Mouse (Mus musculus): ENCODE data around the gene Slc39a3. TPM values are rescaled to one million over a fixed set of nuclear protein-coding genes. Genes with fewer than 3 reads are reported as not detected.

Gene Slc39a3
- total RNA-seq (2021) (10 to 100 TPM; 13.9 to 14.4 TPM), polyA plus RNA-seq (2012; rRNA removed) (20.5 and 21.9 TPM in 2 replicates)
- long read RNA-seq, transcript Slc39a3-201 (4 exons, 3,680 nt): minor isoform, 5 of 31 reads
- long read RNA-seq, transcript Slc39a3-202 (4 exons, 3,796 nt): major isoform, 17 of 31 reads
- long read RNA-seq, partial matches to known transcripts: 0 of 31 reads
- long read RNA-seq, other reads (novel, unspliced or antisense): 9 of 31 reads

GRCm38 (mm10) chr10:81036988-81037580 is at the start of gene Slc39a3:
TSS of gene Slc39a3 (minus strand) at chr10:81037426.
- peak; percentile 82 for TF ChIP-seq EP300 (IDR thresholded peaks at IDR 0.05; ENCODE audit: insufficient read depth, low read depth, low read length)
- peak; percentile 70 for TF ChIP-seq POLR2A (IDR thresholded peaks at IDR 0.05; ENCODE audit: insufficient read depth, low read depth, low read length)
- peak; percentile 14; the same call in 1 of the 2 replicates for TF ChIP-seq CTCF (IDR thresholded peaks at IDR 0.05)
- peaks cover 1% of the 10 kb centered on the region; the same call in 1 of the 2 replicates for H3K4me1 ChIP-seq (ENCODE audit: control insufficient read depth, insufficient read depth, low read length)
- peak within 1 kb of the TSS; percentile 95 for H3K9ac ChIP-seq (ENCODE audit: low read depth, low read length)
- H3K27ac ChIP-seq: peak within 1 kb of the TSS; percentile 87
- no peaks in the 10 kb centered on the region for H3K36me3 ChIP-seq (ENCODE audit: control insufficient read depth, insufficient read depth, low read length)
- no peaks in the 10 kb centered on the region for H3K27me3 ChIP-seq (ENCODE audit: control insufficient read depth, insufficient read depth, low read length)
- peak; percentile 98 to 100 for DNase-seq
- H3K4me3 ChIP-seq: peak within 1 kb of the TSS; percentile 100
- intact Hi-C loops (cut with DNase I): no loop called here
- WGBS: under 1% methylated on average over 35 of the region's 35 CpGs
- peaks cover 3% of the 10 kb centered on the region for H3K79me2 ChIP-seq (replicated peaks; ENCODE audit: control insufficient read depth, insufficient read depth, low read length)

- Histone ChIP-seq H3K4me3 (no peak overlapping the region), H3K27me3 (ENCODE audit: control insufficient read depth, insufficient read depth, low read length) (no peaks in the 10 kb centered on the region), H3K36me3 (ENCODE audit: control insufficient read depth, insufficient read depth, low read length) (no peaks in the 10 kb centered on the region), H3K4me1 (ENCODE audit: control insufficient read depth, insufficient read depth, low read length) (no peaks in the 10 kb centered on the region), H3K9ac (ENCODE audit: low read depth, low read length) (no peak overlapping the region), H3K27ac (no peak overlapping the region), H3K79me2 (replicated peaks; ENCODE audit: control insufficient read depth, insufficient read depth, low read length) (no peaks in the 10 kb centered on the region)
- TF ChIP-seq CTCF (IDR thresholded peaks at IDR 0.05): peak; percentile 60
- TF ChIP-seq EP300 (IDR thresholded peaks at IDR 0.05; ENCODE audit: insufficient read depth, low read depth, low read length): no peak
- DNase-seq: no peak
- 50% methylated on average over 2 of the region's 2 CpGs for WGBS
- intact Hi-C loops (cut with DNase I): loop anchor here (2.0 kb wide), 1 partner anchor 88 kb away; no protein-coding TSS in a partner anchor
Measured at GRCm38 (mm10) chr10:81087021-81087420, 49.8 kb upstream of the Slc39a3 start.

DNA sequence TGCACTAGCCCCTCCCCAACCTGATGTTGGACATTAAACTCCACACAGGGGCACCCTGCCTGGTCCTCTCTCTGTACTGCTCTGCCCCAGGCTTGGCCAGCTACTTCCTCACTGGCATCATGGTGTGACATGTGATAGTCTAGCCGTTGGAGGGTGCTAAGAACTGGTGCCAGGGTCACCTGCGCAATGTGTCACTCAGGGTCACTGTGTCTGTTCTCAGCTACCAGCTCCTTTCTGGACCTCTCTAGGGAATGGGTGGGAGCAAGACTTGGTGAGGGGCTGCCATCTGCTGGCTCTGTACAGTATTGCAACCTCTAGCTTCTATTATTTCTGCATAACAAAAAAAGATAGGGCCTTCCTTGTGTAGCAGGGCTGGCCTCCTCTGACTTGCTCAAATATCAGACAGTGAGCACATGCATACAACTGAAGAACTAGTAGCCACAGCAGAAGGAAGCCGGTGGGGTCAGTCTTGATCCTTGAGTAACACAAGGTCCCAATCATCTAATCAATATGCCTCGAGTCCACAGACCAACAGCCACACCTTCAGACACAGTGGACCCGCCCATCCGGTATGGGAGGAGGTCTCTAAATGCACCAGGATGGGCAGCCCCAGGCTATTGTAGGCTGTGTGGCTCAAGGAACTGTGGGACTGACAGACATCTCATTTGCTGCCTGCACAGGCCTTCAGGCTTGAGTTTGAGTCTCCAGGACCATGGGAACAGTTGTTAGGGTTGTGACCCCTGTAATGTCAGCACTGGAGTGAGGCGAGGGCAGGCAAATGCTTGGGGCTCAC is 45.1 kb upstream of the Slc39a3 start:
- H3K4me1 ChIP-seq (ENCODE audit: control insufficient read depth, insufficient read depth, low read length): no peaks in the 10 kb centered on the region
- no peaks in the 10 kb centered on the region for H3K27me3 ChIP-seq (ENCODE audit: control insufficient read depth, insufficient read depth, low read length)
- 64% methylated on average over 7 of the region's 7 CpGs for WGBS
- H3K4me3 ChIP-seq: no peak overlapping the region
- TF ChIP-seq POLR2A (IDR thresholded peaks at IDR 0.05; ENCODE audit: insufficient read depth, low read depth, low read length) (no peak), EP300 (IDR thresholded peaks at IDR 0.05; ENCODE audit: insufficient read depth, low read depth, low read length) (peak; percentile 86), CTCF (IDR thresholded peaks at IDR 0.05) (peak; percentile 91)
- no peak overlapping the region for H3K27ac ChIP-seq
- intact Hi-C loops (cut with DNase I): loop anchor here (1.0 to 2.0 kb wide), 2 partner anchors 66 to 84 kb away; no protein-coding TSS in a partner anchor
- H3K36me3 ChIP-seq (ENCODE audit: control insufficient read depth, insufficient read depth, low read length): no peaks in the 10 kb centered on the region
- H3K79me2 ChIP-seq (replicated peaks; ENCODE audit: control insufficient read depth, insufficient read depth, low read length): no peaks in the 10 kb centered on the region
- peak; percentile 67 to 76 for DNase-seq
- no peak overlapping the region for H3K9ac ChIP-seq (ENCODE audit: low read depth, low read length)

- WGBS: 94% methylated on average over 31 of the region's 31 CpGs
- Histone ChIP-seq H3K9ac (ENCODE audit: low read depth, low read length) (no peak overlapping the region), H3K79me2 (replicated peaks; ENCODE audit: control insufficient read depth, insufficient read depth, low read length) (no peaks in the 10 kb centered on the region), H3K27me3 (ENCODE audit: control insufficient read depth, insufficient read depth, low read length) (no peaks in the 10 kb centered on the region), H3K4me1 (ENCODE audit: control insufficient read depth, insufficient read depth, low read length) (no peaks in the 10 kb centered on the region), H3K4me3 (no peak overlapping the region), H3K27ac (no peak overlapping the region), H3K36me3 (ENCODE audit: control insufficient read depth, insufficient read depth, low read length) (no peaks in the 10 kb centered on the region)
- DNase-seq: no peak
- intact Hi-C loops (cut with DNase I): no loop called here
- TF ChIP-seq CTCF (IDR thresholded peaks at IDR 0.05): no peak
- TF ChIP-seq POLR2A (IDR thresholded peaks at IDR 0.05; ENCODE audit: insufficient read depth, low read depth, low read length): no peak
- TF ChIP-seq EP300 (IDR thresholded peaks at IDR 0.05; ENCODE audit: insufficient read depth, low read depth, low read length): no peak
Measured at GRCm38 (mm10) chr10:81080008-81080655, 42.9 kb upstream of the Slc39a3 start.

GRCm38 (mm10) chr10:81077916-81078315 is 40.7 kb upstream of the Slc39a3 start:
- Histone ChIP-seq H3K27ac (no peak overlapping the region), H3K79me2 (replicated peaks; ENCODE audit: control insufficient read depth, insufficient read depth, low read length) (no peaks in the 10 kb centered on the region), H3K36me3 (ENCODE audit: control insufficient read depth, insufficient read depth, low read length) (no peaks in the 10 kb centered on the region), H3K9ac (ENCODE audit: low read depth, low read length) (no peak overlapping the region), H3K4me3 (no peak overlapping the region), H3K27me3 (ENCODE audit: control insufficient read depth, insufficient read depth, low read length) (no peaks in the 10 kb centered on the region), H3K4me1 (ENCODE audit: control insufficient read depth, insufficient read depth, low read length) (no peaks in the 10 kb centered on the region)
- 93% methylated on average over 11 of the region's 11 CpGs for WGBS
- TF ChIP-seq CTCF (IDR thresholded peaks at IDR 0.05): no peak
- DNase-seq: no peak
- intact Hi-C loops (cut with DNase I): no loop called here
